Mouse (Mus musculus): Measurements from ENCODE around the gene Tigar. TPM values are rescaled to one million over a fixed set of nuclear protein-coding genes. Genes with fewer than 3 reads are reported as not detected.

Gene Tigar
- polyA plus RNA-seq, 1 experiment = 5.0 TPM

DNA sequence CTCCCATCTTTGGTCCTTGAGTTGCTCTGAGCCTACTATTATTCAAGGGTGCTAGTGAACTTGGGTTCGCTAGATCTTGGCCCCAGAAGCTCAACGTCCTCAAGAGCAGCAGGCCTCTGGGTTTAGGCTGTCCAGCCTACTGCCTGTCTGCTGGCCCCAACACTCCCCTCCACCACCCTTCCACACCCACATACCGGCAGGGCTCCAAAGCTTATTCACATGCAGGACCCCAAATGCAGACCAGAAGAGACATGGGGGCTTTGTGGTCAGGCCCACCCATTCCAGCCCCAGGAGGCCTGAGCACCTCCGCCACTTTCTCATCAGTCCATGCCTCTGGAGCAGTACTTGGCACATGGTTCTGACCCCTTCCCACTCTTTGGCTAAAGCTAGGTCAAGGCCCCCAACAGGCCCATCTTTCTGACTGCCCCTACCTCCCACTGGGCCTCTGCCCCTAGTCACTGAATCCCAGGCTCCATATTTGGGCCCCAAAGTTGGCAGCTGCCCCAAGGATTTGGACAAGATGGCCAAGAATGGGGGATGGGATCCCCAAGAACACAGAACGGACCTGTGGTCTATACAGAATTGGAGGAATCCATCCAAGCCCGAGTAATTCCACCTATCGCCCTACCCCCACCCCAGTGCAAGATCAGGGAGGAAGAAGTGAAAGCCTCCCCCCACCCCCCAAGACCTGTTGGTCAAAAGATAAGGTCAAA lies 34.4 kb upstream of the Tigar start:
- 88% methylated on average over 7 of the region's 7 CpGs for WGBS
- DNase-seq (ENCODE audit: low read depth, low spot score) = no peak

GRCm38 (mm10) chr6:127143124-127143520 lies 33.8 kb upstream of the Tigar start:
- no peak for DNase-seq (ENCODE audit: low read depth, low spot score)
- 72% methylated on average over 10 of the region's 10 CpGs for WGBS

- WGBS = 21% methylated on average over 10 of the region's 10 CpGs
Observed at GRCm38 (mm10) chr6:127142154-127143123, 33.1 kb upstream of the Tigar start.

GRCm38 (mm10) chr6:127138962-127139361 lies 29.6 kb upstream of the Tigar start:
- 87% methylated on average over 11 of the region's 11 CpGs for WGBS
- no peak for DNase-seq (ENCODE audit: low read depth, low spot score)

More at GRCm38 (mm10) chr6:127142154-127143123, 33.1 kb upstream of the Tigar start:
- DNase-seq (ENCODE audit: low read depth, low spot score) = no peak

GRCm38 (mm10) chr6:127133433-127134245 lies 24.3 kb upstream of the Tigar start:
- WGBS = 74% methylated on average over 16 of the region's 16 CpGs
- DNase-seq (ENCODE audit: low read depth, low spot score) = no peak

DNA sequence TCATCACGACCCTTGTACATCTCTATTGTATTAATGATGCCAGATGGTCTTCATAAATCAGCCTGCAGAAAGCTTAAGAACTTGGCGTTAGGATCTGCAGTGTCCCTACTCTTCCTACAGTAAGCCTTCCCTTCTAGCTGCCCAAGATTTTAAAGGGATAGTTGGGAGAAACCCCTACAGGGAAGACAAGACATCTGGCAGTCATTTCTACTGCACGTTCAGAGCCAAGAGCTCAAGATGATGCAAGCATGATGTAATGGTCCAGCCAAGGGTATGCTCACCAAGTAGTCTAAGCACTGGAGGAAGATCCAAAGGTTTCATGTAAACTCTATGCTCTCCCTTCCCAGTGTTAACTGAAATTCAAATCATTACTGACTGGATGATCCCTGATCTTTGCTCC lies 23.4 kb upstream of the Tigar start:
- 48% methylated on average over 3 of the region's 3 CpGs for WGBS
- DNase-seq (ENCODE audit: low read depth, low spot score) = no peak

- 53% methylated on average over 3 of the region's 3 CpGs for WGBS
Observed at GRCm38 (mm10) chr6:127131946-127132345, 22.6 kb upstream of the Tigar start.

DNA sequence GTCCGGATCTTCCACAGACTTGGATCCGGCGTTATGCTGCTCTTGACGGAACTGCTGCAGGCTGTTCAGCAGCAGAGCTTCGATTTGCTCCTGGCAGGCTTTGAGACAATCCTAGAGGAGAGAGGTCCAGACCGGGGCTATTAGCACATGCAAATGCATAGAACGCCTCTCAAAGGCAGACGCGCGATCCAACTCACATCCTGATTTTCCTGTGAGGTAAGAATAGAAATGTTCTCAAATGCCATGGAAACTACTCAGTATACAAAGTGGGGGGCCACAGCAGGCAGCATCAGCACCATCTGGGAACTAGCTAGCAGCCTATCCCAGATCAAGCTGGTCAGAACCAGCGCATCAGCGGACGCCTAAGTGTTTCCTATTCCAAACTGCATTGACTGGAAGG lies 21.0 kb upstream of the Tigar start:
- WGBS = 85% methylated on average over 13 of the region's 13 CpGs
- DNase-seq (ENCODE audit: low read depth, low spot score) = no peak

More at GRCm38 (mm10) chr6:127131946-127132345, 22.6 kb upstream of the Tigar start:
- DNase-seq (ENCODE audit: low read depth, low spot score) = no peak

- DNase-seq (ENCODE audit: low read depth, low spot score) = no peak
- 90% methylated on average over 14 of the region's 14 CpGs for WGBS
Observed at GRCm38 (mm10) chr6:127129659-127130058, 20.3 kb upstream of the Tigar start.

DNA sequence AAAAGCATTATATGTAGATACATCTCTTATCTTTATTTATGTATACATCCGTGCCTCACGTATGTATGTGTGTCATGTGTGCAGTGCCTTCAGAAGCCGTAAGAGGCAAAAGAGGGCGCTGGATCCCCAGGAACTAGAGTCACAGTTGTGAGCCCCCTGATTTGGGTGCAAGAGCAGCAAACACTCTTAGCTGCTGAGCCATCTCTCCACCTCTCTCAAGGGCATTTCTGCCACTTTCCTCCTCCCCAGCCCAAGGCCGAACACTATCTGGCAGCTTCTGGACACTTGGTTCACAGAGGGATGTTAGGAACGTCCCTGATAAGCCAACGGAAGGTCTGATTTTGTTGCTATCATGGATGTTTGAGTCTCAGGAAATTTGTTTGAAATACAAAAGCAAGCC lies 14.1 kb upstream of the Tigar start:
- DNase-seq (ENCODE audit: low read depth, low spot score) = no peak
- WGBS = 82% methylated on average over 7 of the region's 7 CpGs

GRCm38 (mm10) chr6:127122996-127123395 lies 13.6 kb upstream of the Tigar start:
- 79% methylated on average over 5 of the region's 5 CpGs for WGBS
- DNase-seq (ENCODE audit: low read depth, low spot score) = no peak

DNA sequence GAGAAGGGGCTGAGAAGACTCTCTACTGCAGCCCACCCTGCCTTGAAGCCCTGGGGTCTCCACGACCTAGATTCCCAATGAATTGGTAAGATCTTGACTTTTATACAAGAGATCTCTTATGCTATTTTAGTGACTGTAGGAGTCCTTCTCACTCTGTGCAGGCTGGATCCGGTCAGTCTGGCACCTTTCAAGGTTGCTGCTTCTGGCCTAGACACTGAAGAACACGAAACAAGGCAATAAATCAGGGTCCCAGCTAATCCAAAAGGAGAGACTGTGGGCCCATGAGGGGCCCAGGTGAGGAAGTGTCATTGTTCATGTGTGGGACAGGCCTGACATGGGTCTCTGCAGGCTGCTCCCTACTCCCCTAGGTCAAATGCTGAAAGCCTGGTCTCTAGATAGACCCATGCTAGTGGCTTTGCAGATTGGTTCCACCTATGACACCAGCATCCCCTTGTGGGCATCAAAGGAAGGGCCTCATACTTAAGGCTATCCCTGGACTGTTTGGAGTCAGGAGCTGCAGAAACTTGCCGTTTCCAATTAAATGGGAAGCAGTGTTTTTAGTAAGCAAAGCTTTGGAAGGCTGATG lies 13.0 kb upstream of the Tigar start:
- WGBS = 62% methylated on average over 4 of the region's 4 CpGs
- no peak for DNase-seq (ENCODE audit: low read depth, low spot score)

DNA sequence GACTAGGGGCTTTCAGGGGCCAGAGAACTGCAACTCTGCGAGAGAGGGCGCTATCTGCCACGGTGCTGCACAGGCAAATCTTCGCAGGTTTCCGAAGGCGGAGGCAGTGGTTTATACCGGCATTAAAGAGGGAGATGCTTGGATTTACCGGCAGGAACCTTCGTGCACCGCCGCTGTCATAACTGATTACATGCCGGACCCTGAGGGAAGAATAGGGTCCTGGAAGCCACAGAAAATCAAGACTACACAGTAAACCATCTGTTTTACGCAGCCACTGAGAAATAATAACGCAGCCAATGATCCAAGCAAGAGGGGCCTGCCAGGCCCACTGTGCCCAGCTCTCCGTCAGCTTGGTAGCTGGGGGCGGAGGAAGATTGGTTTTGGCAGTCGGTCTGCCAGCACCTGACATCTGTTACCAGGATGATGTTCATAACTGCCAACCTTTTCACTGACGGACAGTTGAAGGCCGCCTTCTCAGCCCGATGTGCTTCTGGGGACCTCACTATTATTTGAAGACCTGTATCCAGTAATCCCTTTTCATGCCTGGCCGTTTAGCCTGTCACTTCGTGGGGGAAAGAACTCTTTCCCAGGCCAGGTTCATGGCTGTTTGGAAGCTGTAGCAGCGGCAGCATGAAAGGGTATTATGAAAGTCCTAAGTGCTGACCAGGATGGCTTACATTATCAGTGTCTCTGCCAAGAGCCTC lies 5.5 kb upstream of the Tigar start:
- DNase-seq (ENCODE audit: low read depth, low spot score) = no peak
- 78% methylated on average over 23 of the region's 23 CpGs for WGBS

GRCm38 (mm10) chr6:127108368-127109060 lies 843 bp downstream of the Tigar start:
- WGBS = 16% methylated on average over 20 of the region's 20 CpGs
- peak; percentile 10 for DNase-seq (ENCODE audit: low read depth, low spot score)

DNA sequence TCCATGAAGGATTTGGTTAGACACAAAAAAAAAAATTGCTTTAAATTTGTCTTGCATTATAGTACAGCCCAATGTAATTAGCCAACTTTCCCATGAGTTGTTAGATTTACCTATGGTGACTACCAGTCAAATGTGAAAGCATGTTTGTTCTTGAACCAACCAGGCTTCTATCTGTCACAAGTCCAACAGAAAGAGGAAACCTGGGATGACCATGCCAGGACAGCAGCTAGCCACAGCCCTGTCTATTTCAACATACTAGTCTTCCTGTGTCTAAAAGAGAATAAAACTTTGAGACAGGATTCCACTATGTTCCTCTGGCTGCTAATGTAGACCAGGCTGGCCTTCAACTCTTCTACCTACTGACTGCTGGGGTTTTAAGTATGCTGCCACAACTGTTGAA lies 1.9 kb downstream of the Tigar start:
- DNase-seq (ENCODE audit: low read depth, low spot score) = no peak

DNA sequence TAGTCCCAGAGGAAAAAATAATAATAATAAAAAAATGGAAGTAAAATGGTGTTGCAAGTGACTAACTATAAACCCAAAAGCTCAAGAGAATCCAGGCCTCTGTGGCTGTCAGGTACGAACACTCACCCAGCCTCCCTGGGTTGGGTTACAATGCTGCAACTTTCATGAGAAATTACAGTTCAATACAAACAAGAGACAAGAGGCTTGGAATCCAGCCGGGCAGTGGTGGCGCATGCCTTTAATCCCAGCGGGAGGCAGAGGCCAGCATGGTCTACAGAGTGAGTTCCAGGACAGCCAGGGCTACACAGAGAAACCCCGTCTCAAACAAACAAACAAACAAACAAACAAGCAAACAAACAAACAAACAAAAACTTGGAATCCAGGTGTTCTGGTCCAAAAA lies 2.6 kb downstream of the Tigar start:
- WGBS = 48% methylated on average over 5 of the region's 5 CpGs
- DNase-seq (ENCODE audit: low read depth, low spot score) = no peak

DNA sequence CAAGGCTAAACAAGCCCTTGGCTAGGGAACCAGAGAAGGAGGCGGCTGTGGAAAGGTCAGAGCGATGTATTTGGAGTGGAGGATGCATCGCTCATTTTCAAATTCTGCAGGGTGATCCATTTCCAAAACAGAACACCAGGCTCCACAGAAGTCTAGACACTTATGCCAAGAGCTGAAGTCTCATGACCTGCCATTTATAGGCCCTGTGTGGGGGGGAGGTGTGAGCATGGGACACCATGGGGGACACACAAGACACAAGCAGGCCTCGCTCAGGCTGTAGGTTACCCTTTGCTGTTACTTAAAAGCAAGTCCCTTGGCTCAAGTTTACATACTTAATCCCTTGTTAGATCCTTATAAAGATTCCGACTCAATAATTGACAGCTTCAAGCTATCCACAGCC lies 3.2 kb downstream of the Tigar start:
- DNase-seq (ENCODE audit: low read depth, low spot score) = no peak
- 53% methylated on average over 5 of the region's 5 CpGs for WGBS

- WGBS = 81% methylated on average over 6 of the region's 6 CpGs
- DNase-seq (ENCODE audit: low read depth, low spot score) = no peak
Observed at GRCm38 (mm10) chr6:127105107-127105506, 4.2 kb downstream of the Tigar start.

Measured in large intestine, adult 2 months (tissue).